Mouse (Mus musculus) CH12F3 (cell line): ENCODE data around the gene 1110051M20Rik.

Experiments used
- in situ Hi-C: fragments of 300-500 bp; cut with MboI; formaldehyde crosslinking; loops from 2 replicates; pipeline ENCODE4 v1.14.3; 2020; ENCODE audit warnings: low sequenced_read_pairs

1110051M20Rik gene

GRCm38 (mm10) chr2:91312578-91313311 is 131.8 kb downstream of the 1110051M20Rik start:
- in situ Hi-C loops: no loop called here

GRCm38 (mm10) chr2:91309546-91309945 is 135.0 kb downstream of the 1110051M20Rik start:
- in situ Hi-C loops: no loop called here

DNA sequence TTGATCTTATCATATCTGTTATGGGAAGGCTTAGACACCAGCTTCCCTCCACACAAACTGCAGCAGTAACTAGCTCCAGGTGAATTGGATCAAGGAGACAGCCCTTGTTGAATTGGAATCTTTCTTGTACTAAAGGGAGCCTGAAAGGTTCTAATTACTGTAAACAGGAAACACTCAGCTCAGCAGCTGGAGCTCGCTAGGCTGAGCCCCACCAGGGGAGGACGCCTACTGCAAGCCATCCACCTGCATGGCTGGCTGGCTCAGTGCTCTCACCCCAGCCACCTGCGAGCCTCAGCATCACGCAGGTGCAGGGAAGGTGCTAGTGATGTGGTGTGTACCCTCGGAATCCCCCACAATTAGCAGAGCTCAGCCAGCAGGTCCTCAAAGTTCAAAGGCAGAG is 135.8 kb downstream of the 1110051M20Rik start:
- in situ Hi-C loops: no loop called here

GRCm38 (mm10) chr2:91306589-91306988 is 137.9 kb downstream of the 1110051M20Rik start:
- in situ Hi-C loops: no loop called here

DNA sequence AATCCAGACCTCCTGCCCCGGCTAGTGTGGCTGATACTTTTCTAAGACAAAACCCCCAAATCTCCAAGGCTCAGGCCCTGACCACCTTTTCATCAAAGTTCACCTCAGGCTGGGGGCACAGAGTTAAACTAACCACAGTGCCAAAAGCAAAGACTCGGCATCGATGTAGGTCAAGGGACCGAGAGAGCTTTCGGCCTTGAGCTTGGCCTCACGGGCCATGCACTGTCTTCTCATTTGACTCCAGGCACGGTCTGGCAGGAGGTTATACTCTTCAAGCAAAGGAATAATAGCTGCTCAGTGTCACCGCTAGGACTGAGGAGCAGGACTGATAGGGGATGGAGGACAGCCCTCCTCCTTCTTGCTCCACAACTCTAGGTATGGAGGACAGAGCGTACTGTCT is 138.6 kb downstream of the 1110051M20Rik start:
- in situ Hi-C loops: no loop called here

GRCm38 (mm10) chr2:91302845-91303244 is 141.7 kb downstream of the 1110051M20Rik start:
- in situ Hi-C loops: no loop called here

GRCm38 (mm10) chr2:91301836-91302235 is 142.7 kb downstream of the 1110051M20Rik start:
- in situ Hi-C loops: no loop called here

DNA sequence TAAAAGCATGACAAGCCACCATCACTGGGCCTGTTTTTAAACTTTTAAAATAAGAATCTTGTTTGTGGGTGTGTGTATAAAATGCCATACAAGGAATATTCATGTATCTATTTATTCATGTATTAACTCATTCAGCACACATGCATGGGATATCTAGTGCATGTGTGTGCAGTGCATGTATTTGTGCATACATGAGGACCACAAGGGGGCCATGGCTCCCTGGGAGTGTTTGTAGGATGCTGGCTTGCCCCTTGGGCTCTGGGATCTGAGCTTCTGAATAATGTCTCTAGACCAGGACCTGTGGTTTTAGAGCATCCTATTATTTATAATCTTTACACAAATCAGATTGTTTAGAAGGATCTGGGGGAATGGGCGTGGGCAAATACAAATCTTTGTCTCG is 143.7 kb downstream of the 1110051M20Rik start:
- in situ Hi-C loops: no loop called here

DNA sequence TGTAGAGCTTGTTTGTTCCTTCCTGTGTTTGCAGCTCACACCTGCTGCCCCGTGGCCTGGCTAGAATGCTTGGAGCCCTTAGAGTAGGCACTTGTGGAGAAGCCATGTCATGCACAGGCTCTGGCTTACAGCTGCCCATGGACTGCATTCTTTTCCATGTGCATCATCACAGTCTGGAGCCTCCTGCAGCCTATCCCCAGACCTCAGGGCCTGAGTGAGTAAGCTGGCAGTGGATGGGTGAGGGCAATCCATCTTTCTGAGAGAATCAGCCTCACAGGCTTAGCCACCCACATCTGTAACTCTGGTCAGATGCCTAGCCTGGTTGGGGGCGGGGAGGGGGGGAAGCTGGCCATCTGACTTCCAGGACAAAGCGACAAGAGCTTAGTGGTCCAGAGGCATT is 145.3 kb downstream of the 1110051M20Rik start:
- in situ Hi-C loops: no loop called here

GRCm38 (mm10) chr2:91295895-91296294 is 148.6 kb downstream of the 1110051M20Rik start:
- in situ Hi-C loops: no loop called here

GRCm38 (mm10) chr2:91294226-91294625 is 150.3 kb downstream of the 1110051M20Rik start:
- in situ Hi-C loops: no loop called here

GRCm38 (mm10) chr2:91291197-91292007 is 153.1 kb downstream of the 1110051M20Rik start:
- in situ Hi-C loops: no loop called here

DNA sequence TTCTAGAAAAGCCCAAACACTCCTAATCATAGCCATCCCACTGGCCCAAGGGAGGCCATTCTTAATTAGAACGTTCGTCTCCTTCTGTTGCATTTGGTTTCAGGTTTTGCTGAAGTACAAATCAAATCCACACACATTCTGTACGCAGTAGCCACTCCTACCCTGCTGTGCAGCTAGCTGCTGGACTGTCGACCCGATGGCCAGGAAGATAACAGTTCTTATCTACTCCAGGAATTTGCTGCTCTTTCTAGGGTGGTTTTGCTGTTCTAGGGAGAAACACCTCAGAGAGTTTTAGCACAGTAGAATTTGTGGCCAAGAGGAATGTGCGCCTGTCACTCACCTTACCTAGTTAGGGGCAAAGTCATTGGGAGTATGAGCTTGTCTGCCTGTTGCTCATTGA is 156.9 kb downstream of the 1110051M20Rik start:
- in situ Hi-C loops: no loop called here

DNA sequence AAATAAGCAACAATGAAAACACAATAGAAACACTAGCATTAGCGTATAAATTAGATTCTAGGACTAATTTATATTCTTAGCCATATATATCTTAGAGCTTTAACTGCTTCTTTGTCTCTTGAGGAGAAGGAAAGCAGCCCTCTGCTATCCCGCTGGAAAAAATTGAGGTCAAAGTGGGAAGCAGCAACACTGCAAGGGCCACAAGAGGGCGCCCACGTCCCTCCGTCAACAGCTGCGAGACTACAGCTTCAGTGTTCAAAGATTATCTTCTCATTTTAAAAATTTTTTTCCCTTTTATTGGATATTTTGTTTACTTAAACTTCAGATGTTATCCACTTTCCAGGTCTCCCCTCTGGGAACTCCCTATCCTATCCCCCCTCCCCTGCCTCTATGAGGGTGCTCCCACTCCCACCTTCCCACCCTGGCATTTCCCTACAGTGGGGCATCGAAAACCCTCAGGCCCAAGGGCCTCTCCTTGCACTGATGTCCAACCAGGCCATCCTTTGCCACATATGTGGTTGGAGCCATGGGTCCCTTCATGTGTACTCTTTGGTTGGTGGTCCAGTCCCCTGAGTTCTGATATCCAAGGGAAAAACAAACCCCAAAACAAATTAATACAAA is 158.5 kb downstream of the 1110051M20Rik start:
- in situ Hi-C loops: no loop called here

GRCm38 (mm10) chr2:91284375-91285199 is 159.9 kb downstream of the 1110051M20Rik start:
- in situ Hi-C loops: loop anchor here (5.0 kb wide), 1 partner anchor 193 kb away; no protein-coding TSS in a partner anchor

DNA sequence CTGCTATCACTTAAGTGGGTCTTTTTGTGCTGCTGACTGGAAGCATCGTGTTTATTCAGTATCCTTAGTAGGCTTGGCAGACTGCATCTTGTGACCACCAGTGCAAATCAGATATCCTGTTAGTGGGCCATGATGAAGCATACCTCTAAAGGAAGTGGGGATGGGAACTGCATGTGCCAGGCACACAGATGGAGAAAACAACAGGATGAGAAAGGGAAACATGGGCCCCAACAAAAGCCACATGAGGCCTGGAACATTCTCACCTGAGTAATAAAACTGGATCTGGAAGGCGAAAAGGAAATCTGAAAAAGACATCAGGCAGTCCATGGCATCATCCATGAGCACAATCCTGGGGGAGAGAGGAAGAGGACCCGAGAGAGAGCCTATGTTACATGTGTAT is 160.5 kb downstream of the 1110051M20Rik start:
- in situ Hi-C loops: loop anchor here (5.0 kb wide), 1 partner anchor 193 kb away; no protein-coding TSS in a partner anchor

- in situ Hi-C loops: loop anchor here (5.0 kb wide), 1 partner anchor 196 kb away; no protein-coding TSS in a partner anchor
These were observed 163.1 kb downstream of the 1110051M20Rik start for GRCm38 (mm10) chr2:91281366-91281765.

DNA sequence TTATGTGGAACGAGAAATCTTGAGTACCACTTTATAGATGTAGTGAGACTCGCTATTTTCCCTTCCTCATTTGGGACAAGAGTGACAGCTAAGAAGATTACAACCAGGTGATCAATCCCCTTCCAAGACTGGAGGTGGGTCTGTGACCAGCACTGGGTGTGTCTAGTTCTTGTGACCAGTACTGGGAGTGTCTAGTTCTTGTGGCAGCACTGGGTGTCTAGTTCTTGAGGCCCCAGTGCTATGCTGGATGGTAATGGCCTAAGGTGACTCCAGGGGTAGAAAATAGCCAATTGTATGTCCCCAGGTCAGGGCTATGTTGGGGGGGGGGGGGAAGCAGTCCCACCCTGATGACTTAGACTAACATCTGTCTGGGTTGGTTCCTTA is 165.1 kb downstream of the 1110051M20Rik start:
- in situ Hi-C loops: no loop called here

GRCm38 (mm10) chr2:91278749-91279371 is 165.6 kb downstream of the 1110051M20Rik start:
- in situ Hi-C loops: no loop called here

- in situ Hi-C loops: no loop called here
These were observed 174.8 kb downstream of the 1110051M20Rik start for GRCm38 (mm10) chr2:91269687-91270133.
